Mouse (Mus musculus) thymus, adult 2 months (tissue): ENCODE results near the gene Vwce. TPM values are rescaled to one million over a fixed set of nuclear protein-coding genes. Genes with fewer than 3 reads are reported as not detected.
A peak's percentile ranks its signal among the peaks of the same experiment; 100 is the strongest.

Experiments
- DNase-seq: peaks from one replicate; pipeline ENCODE4 v3.0.0; 2021
- H3K27ac ChIP-seq: fragments of 200-500 bp; 2 replicates; pipeline ENCODE4 v1.5.1; 2012; ENCODE audit warnings: low read length, control low read depth; ENCODE audit not compliant: control insufficient read depth, insufficient read depth
- H3K27me3 ChIP-seq: fragments of 200-500 bp; 2 replicates; pipeline ENCODE4 v1.6.1; 2012; ENCODE audit warnings: mild to moderate bottlenecking, low read length, moderate library complexity, mixed read lengths; ENCODE audit not compliant: control insufficient read depth, insufficient read depth
- H3K36me3 ChIP-seq: fragments of 200-500 bp; 2 replicates; pipeline ENCODE4 v1.6.1; 2012; ENCODE audit warnings: mild to moderate bottlenecking, low read length, moderate library complexity; ENCODE audit not compliant: control insufficient read depth, insufficient read depth
- H3K4me1 ChIP-seq: fragments of 200-500 bp; replicated peaks from 2 replicates; pipeline ENCODE4 v1.6.1; 2012; ENCODE audit warnings: low read length; ENCODE audit not compliant: control insufficient read depth, insufficient read depth
- H3K4me3 ChIP-seq: fragments of 200-500 bp; 2 replicates; pipeline ENCODE4 v1.5.1; 2012; ENCODE audit warnings: mild to moderate bottlenecking, low read length, control low read depth, moderate library complexity; ENCODE audit not compliant: control insufficient read depth, insufficient read depth
- CTCF ChIP-seq: fragments of 200-500 bp; IDR thresholded peaks from 2 replicates; pipeline ENCODE4 v1.5.1; 2012; ENCODE audit warnings: mild to moderate bottlenecking, control low read depth, low read length, moderate library complexity, borderline replicate concordance; ENCODE audit not compliant: control insufficient read depth, poor library complexity, insufficient read depth; ENCODE audit errors: extremely low read depth
- POLR2A ChIP-seq: fragments of 200-500 bp; IDR thresholded peaks from 2 replicates; pipeline ENCODE4 v1.6.1; 2012; ENCODE audit warnings: mild to moderate bottlenecking, low read length, control low read depth, moderate library complexity; ENCODE audit not compliant: control insufficient read depth, poor library complexity, insufficient read depth; ENCODE audit errors: extremely low read depth
- WGBS: fragments of 180-500 bp; shearing (Covaris S2); methylation state at CpG from one replicate; pipeline ENCODE4 v1.1.7; 2018; 5-methylcytosine and 5-hydroxymethylcytosine counted together
- polyA plus RNA-seq: library from polyadenylated mRNA; depleted of rRNA; stranded (reverse); fragments of >200 nt; gene quantifications from 2 replicates; pipeline ENCODE4 v1.2.3, GENCODE M21; 2012

Gene Vwce
- polyA plus RNA-seq, 1 experiment, result 3.1 TPM

GRCm38 (mm10) chr19:10640589-10641378 lies 6.8 kb downstream of the Vwce start:
- Histone ChIP-seq H3K36me3 (no peaks in the 10 kb centered on the region), H3K4me3 (no peak overlapping the region), H3K27ac (no peak overlapping the region), H3K27me3 (no peaks in the 10 kb centered on the region), H3K4me1 (peaks cover 35% of the 10 kb centered on the region)
- 30% methylated on average over 13 of the region's 13 CpGs for WGBS
- no peak for DNase-seq
- TF ChIP-seq CTCF, result no peak
- TF ChIP-seq POLR2A, result no peak

DNA sequence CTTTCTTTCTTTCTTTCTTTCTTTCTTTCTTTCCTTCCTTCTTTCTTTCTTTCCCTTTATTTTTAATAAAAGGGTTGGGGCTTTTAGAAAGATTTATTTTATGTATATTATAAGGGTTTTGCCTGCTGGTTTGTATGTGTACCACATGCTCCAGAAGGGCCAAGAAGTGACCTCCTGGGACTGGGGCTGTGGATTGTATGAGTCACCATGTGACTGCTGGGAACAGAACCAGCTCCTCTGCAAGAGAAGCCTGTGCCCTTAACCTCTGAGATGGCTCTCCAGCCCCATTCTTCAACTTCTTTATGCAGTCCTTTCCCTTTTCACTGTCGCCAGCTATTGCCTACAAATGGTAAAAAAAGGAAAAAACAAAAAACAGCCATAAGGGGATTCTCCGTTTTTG lies 11.6 kb downstream of the Vwce start:
- no peak overlapping the region for H3K27ac ChIP-seq
- WGBS, result 97% methylated on average over 2 of the region's 2 CpGs
- no peaks in the 10 kb centered on the region for H3K36me3 ChIP-seq
- H3K27me3 ChIP-seq, result no peaks in the 10 kb centered on the region
- no peak for TF ChIP-seq POLR2A
- no peak for TF ChIP-seq CTCF
- peaks cover 49% of the 10 kb centered on the region for H3K4me1 ChIP-seq
- no peak overlapping the region for H3K4me3 ChIP-seq
- DNase-seq, result no peak

DNA sequence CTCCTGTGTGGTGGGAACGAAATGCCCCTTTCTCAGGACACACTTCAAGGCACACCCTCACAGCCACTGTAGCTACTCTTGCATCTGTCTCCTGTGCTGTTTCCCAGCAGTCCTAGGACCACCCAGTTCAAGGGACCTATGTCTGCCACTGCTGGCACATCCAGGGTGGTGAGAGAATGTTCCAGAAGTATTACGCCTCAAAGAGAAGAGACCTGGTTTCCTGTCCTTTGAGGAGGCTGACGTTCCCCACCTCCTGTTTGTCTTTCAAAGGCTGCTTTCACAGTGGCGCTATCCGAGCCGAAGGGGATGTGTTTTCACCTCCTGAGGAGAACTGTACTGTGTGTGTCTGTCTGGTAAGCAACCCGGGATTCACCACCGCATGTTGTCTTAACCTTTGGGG lies 14.1 kb downstream of the Vwce start:
- no peak for TF ChIP-seq CTCF
- no peak for TF ChIP-seq POLR2A
- Histone ChIP-seq H3K4me1 (peaks cover 44% of the 10 kb centered on the region), H3K4me3 (no peak overlapping the region), H3K27me3 (no peaks in the 10 kb centered on the region), H3K36me3 (no peaks in the 10 kb centered on the region), H3K27ac (no peak overlapping the region)
- peak; percentile 43 for DNase-seq
- 25% methylated on average over 8 of the region's 8 CpGs for WGBS

DNA sequence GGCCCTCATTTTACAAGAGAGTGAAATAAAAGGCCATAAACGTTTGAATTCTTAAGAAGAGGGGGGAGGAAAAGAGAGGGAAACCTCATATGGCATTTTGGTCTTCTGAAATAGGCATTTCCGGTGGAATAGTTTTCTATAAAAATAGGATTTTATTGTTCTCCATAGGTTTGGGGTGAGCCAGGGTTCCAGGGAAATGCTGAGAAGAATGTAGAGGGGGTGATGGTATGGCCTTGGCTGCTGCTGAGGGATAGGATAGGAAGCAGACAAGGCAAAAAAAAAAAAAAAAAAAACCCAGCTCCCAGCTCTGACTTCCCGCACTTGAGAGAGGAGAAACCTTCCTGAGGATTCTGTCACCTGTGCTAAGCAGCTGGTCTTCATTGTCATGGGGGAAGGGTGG lies 22.0 kb downstream of the Vwce start:
- H3K4me1 ChIP-seq, result peaks cover 3% of the 10 kb centered on the region; the same call in 1 of the 2 replicates
- WGBS, result 79% methylated on average over 3 of the region's 3 CpGs
- TF ChIP-seq CTCF (no peak), POLR2A (no peak)
- DNase-seq, result no peak
- no peak overlapping the region for H3K4me3 ChIP-seq
- H3K27me3 ChIP-seq, result no peaks in the 10 kb centered on the region
- no peak overlapping the region for H3K27ac ChIP-seq
- H3K36me3 ChIP-seq, result no peaks in the 10 kb centered on the region

GRCm38 (mm10) chr19:10657742-10658141 lies 23.7 kb downstream of the Vwce start:
- DNase-seq, result no peak
- Histone ChIP-seq H3K4me3 (no peak overlapping the region), H3K4me1 (no peaks in the 10 kb centered on the region), H3K27me3 (no peaks in the 10 kb centered on the region), H3K27ac (no peak overlapping the region), H3K36me3 (no peaks in the 10 kb centered on the region)
- no peak for TF ChIP-seq POLR2A
- no peak for TF ChIP-seq CTCF
- 97% methylated on average over 5 of the region's 5 CpGs for WGBS

GRCm38 (mm10) chr19:10658406-10658805 lies 24.4 kb downstream of the Vwce start:
- TF ChIP-seq POLR2A (no peak), CTCF (no peak)
- H3K4me1 ChIP-seq, result no peaks in the 10 kb centered on the region
- H3K36me3 ChIP-seq, result no peaks in the 10 kb centered on the region
- no peak overlapping the region for H3K27ac ChIP-seq
- no peak for DNase-seq
- no peak overlapping the region for H3K4me3 ChIP-seq
- no peaks in the 10 kb centered on the region for H3K27me3 ChIP-seq
- WGBS, result 89% methylated on average over 2 of the region's 2 CpGs
